Mouse (Mus musculus) gastrocnemius, adult 18-20 months (tissue): ENCODE results near the gene Gm13090. TPM values are rescaled to one million over a fixed set of nuclear protein-coding genes. Genes with fewer than 3 reads are reported as not detected.
A peak's percentile ranks its signal among the peaks of the same experiment; 100 is the strongest.

Experiments used
- DNase-seq: peaks from one replicate; pipeline ENCODE4 v3.0.0; 2021; ENCODE audit warnings: low spot score
- total RNA-seq, 2 experiments: library from RNA; stranded (reverse); gene quantifications; 2 replicates each; pipeline ENCODE4 v1.2.3; 2021

The Gm13090 gene
- total RNA-seq, 2 experiments from 2014 or later, result not detected

DNA sequence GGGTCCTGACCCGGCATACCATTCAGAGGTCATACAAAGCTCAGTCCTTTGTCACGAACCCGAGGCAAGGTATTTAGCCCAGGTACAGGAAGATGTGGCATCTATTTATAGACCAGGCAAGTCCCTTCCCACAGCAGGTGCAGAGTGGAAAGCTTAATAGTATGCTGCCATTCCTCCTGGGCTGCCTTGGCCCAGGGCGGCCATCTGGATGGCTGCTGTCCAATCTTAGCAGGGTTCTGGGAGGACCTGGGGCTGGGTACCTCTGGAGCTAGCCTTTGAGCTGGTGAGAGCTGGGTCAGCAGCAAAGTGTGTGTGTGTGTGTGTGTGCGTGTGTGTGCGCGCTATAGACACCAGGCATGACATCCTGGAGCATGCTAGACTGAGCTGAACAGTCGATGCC lies 46.1 kb downstream of the Gm13090 start:
- no peak for DNase-seq

DNA sequence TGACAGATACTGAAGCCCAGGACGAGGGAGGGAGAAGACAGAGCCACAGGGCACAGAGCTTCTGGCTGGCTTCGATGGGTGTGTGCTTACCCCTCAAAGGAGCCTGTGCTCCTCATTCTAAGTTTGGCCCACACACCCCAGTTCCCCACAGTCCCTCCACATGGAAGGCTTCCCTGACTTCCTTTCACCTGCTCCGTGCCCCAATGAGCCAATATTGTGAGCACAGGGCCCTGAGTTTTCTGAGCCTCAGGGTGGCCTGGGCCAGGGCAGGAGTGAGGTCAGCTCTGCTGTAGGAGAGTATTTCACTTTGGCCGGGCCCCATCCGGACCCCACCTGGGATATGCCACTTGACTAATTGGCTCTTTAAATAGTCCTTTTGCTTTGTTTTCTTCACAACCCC lies 48.3 kb downstream of the Gm13090 start:
- DNase-seq, result no peak

DNA sequence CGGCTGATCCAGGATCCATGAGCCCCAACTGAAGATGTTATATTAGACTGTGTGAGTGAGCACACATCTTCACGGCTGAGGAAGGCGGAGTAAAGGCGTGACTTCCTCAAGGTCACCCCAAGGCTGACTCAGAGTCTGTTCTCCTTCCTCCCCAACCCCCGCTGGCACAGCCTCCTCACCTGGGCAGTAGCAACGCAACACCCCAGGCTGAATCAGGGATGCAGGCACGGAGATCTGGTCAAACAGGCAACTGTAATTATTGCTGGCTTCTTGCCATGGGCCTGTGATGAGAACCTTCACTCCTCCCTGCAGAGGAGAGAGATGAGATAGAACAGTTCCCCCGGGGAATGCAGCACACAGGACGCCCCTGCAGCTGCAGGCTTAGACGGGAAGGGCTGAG lies 48.8 kb downstream of the Gm13090 start:
- no peak for DNase-seq

DNA sequence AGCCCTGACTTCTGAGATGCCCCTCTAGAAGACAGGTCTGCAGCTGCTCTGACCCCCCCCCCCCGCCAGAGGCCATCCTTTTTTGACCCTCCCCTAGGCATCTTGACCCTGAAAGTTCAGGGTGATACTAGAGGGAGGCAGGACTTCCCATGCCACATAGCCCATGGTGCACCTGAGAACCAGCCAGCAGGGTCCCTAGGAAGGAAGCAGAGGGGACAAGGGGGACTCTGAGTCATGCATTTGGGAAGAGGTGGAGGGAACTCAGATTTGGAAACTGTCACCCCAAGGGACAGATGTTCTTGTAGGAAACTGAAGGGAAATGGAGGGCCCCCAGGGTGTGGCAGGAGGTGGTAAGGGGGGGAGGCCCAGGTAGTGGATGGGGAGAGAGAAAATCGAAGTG lies 49.2 kb downstream of the Gm13090 start:
- no peak for DNase-seq

DNA sequence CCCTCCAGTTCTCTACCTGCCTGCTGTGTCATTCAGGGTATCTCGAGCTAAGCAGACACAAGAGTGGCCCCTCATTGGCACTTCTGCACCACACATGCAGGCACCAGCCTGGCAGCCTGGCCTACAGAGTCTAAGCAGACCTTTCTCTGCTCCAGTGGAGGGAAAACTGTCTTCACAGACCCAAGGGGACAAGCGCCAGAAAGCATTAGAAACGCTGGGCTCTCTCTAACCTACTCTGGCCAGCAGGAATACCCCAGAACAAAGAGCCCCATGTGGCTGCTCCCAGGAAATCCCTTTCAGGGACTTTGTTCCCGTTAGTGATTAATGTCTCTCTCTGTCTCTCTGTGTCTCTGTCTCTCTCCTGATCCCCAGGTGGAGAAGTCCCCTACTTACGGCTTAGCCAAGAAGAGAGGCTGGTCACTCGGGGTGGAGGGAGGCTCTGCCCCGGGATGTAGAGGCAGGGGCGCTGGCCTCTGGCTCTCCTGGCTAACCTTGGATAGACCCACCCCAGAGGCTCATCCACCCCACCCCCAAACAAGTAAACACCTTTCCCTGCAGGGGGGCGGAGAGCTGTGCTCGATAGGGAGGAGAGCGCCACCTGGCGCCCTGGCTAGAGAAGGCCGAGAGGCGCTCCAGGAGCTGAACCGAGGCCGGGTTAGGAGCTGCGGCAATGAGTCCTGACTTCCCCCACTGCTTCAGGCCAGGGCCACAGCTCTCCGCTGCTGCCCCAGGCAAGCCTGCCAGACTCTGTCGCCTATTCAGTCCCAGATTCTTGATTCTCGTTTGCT lies 49.9 kb downstream of the Gm13090 start:
- DNase-seq, result peak; percentile 69

DNA sequence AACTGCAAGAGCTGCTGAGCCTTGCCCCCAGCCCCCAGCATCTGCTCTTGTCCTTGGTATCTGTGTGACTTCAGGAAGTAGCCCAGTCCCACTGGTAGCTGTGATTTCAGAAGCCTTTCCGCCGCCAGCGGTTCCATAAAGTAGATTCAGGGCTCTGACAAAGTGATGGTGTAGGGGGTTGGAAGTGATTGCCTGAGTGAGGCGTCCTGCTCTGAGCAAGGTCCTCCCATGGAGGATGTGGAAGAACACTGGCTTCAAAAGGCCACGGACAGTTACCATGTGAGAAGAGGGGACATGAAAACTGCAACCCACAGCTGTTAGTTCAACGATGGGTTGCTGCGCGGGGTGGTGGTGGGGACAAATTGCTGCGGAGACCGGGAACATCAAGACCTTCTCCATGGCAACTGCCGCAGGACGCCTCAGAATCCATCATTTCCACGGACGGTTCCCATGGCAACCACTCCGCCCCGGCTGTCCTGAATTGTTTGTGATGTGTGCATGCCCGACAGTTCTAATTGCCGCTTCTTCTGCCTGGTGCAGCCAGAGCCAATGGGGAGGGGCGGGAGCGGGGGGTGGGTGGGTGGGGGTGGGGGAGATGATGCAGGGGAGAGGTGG lies 51.1 kb downstream of the Gm13090 start:
- no peak for DNase-seq

Other genes starting within 250 kb of the Gm13090 start
- 10 to 100 TPM; 24.9 to 35.9 TPM for gene Errfi1, start 235.7 kb upstream of the Gm13090 start, total RNA-seq
- gene Park7, start 175.1 kb upstream of the Gm13090 start, total RNA-seq, result 100 to 1,000 TPM; 750 to 787 TPM
- under 1 TPM; 0.21 to 0.46 TPM for gene Tnfrsf9, start 175.0 kb upstream of the Gm13090 start, total RNA-seq
- not detected for gene Uts2, start 92.5 kb upstream of the Gm13090 start, total RNA-seq
- gene Per3, start 44.9 kb upstream of the Gm13090 start, total RNA-seq, result 1 to 10 TPM; 5.3 to 6.9 TPM
- 10 to 100 TPM; 48.0 to 49.0 TPM for gene Vamp3, start 31.6 kb upstream of the Gm13090 start, total RNA-seq